Mouse (Mus musculus): Measurements from ENCODE around the gene Tlx1.

Gene Tlx1

GRCm38 (mm10) chr19:45153311-45154058, 3.0 kb downstream of the Tlx1 start:
- Histone ChIP-seq H3K36me3 (ENCODE audit: control insufficient read depth, insufficient read depth, low read length, poor library complexity, severe bottlenecking) (no peaks in the 10 kb centered on the region), H3K27me3 (ENCODE audit: control insufficient read depth, insufficient read depth, low read length, poor library complexity, severe bottlenecking) (no peaks in the 10 kb centered on the region)
- no peak for DNase-seq (ENCODE audit: low read depth, low spot score)

GRCm38 (mm10) chr19:45154059-45154386, 3.5 kb downstream of the Tlx1 start:
- Histone ChIP-seq H3K36me3 (ENCODE audit: control insufficient read depth, insufficient read depth, low read length, poor library complexity, severe bottlenecking) (no peaks in the 10 kb centered on the region), H3K27me3 (ENCODE audit: control insufficient read depth, insufficient read depth, low read length, poor library complexity, severe bottlenecking) (no peaks in the 10 kb centered on the region; the same call in 1 of the 2 replicates)
- DNase-seq (ENCODE audit: low read depth, low spot score): no peak

- H3K27me3 ChIP-seq (ENCODE audit: control insufficient read depth, insufficient read depth, low read length, poor library complexity, severe bottlenecking): no peaks in the 10 kb centered on the region; the same call in 1 of the 2 replicates
- H3K36me3 ChIP-seq (ENCODE audit: control insufficient read depth, insufficient read depth, low read length, poor library complexity, severe bottlenecking): no peaks in the 10 kb centered on the region
Measured at GRCm38 (mm10) chr19:45154521-45154920, 4.0 kb downstream of the Tlx1 start.

GRCm38 (mm10) chr19:45155141-45155790, 4.8 kb downstream of the Tlx1 start:
- Histone ChIP-seq H3K27me3 (ENCODE audit: control insufficient read depth, insufficient read depth, low read length, poor library complexity, severe bottlenecking) (peaks cover 2% of the 10 kb centered on the region), H3K36me3 (ENCODE audit: control insufficient read depth, insufficient read depth, low read length, poor library complexity, severe bottlenecking) (no peaks in the 10 kb centered on the region)
- no peak for DNase-seq (ENCODE audit: low read depth, low spot score)

More at GRCm38 (mm10) chr19:45154521-45154920, 4.0 kb downstream of the Tlx1 start:
- no peak for DNase-seq (ENCODE audit: low read depth, low spot score)

GRCm38 (mm10) chr19:45155791-45156186, 5.3 kb downstream of the Tlx1 start:
- H3K27me3 ChIP-seq (ENCODE audit: control insufficient read depth, insufficient read depth, low read length, poor library complexity, severe bottlenecking): peaks cover 2% of the 10 kb centered on the region
- no peaks in the 10 kb centered on the region for H3K36me3 ChIP-seq (ENCODE audit: control insufficient read depth, insufficient read depth, low read length, poor library complexity, severe bottlenecking)
- DNase-seq (ENCODE audit: low read depth, low spot score): no peak

GRCm38 (mm10) chr19:45156381-45156780, 5.9 kb downstream of the Tlx1 start:
- Histone ChIP-seq H3K27me3 (ENCODE audit: control insufficient read depth, insufficient read depth, low read length, poor library complexity, severe bottlenecking) (peaks cover 2% of the 10 kb centered on the region), H3K36me3 (ENCODE audit: control insufficient read depth, insufficient read depth, low read length, poor library complexity, severe bottlenecking) (no peaks in the 10 kb centered on the region)
- DNase-seq (ENCODE audit: low read depth, low spot score): no peak

- DNase-seq (ENCODE audit: low read depth, low spot score): no peak
- Histone ChIP-seq H3K36me3 (ENCODE audit: control insufficient read depth, insufficient read depth, low read length, poor library complexity, severe bottlenecking) (no peaks in the 10 kb centered on the region), H3K27me3 (ENCODE audit: control insufficient read depth, insufficient read depth, low read length, poor library complexity, severe bottlenecking) (peaks cover 2% of the 10 kb centered on the region)
Measured at GRCm38 (mm10) chr19:45158201-45158600, 7.7 kb downstream of the Tlx1 start.

- H3K27me3 ChIP-seq (ENCODE audit: control insufficient read depth, insufficient read depth, low read length, poor library complexity, severe bottlenecking): peaks cover 2% of the 10 kb centered on the region
- no peaks in the 10 kb centered on the region for H3K36me3 ChIP-seq (ENCODE audit: control insufficient read depth, insufficient read depth, low read length, poor library complexity, severe bottlenecking)
- DNase-seq (ENCODE audit: low read depth, low spot score): no peak
Measured at GRCm38 (mm10) chr19:45158896-45159295, 8.4 kb downstream of the Tlx1 start.

GRCm38 (mm10) chr19:45159491-45159890, 9.0 kb downstream of the Tlx1 start:
- H3K36me3 ChIP-seq (ENCODE audit: control insufficient read depth, insufficient read depth, low read length, poor library complexity, severe bottlenecking): no peaks in the 10 kb centered on the region
- H3K27me3 ChIP-seq (ENCODE audit: control insufficient read depth, insufficient read depth, low read length, poor library complexity, severe bottlenecking): peaks cover 2% of the 10 kb centered on the region
- no peak for DNase-seq (ENCODE audit: low read depth, low spot score)

- no peaks in the 10 kb centered on the region for H3K36me3 ChIP-seq (ENCODE audit: control insufficient read depth, insufficient read depth, low read length, poor library complexity, severe bottlenecking)
- no peak for DNase-seq (ENCODE audit: low read depth, low spot score)
- peaks cover 2% of the 10 kb centered on the region for H3K27me3 ChIP-seq (ENCODE audit: control insufficient read depth, insufficient read depth, low read length, poor library complexity, severe bottlenecking)
Measured at GRCm38 (mm10) chr19:45159991-45160390, 9.5 kb downstream of the Tlx1 start.

- DNase-seq (ENCODE audit: low read depth, low spot score): no peak
- Histone ChIP-seq H3K36me3 (ENCODE audit: control insufficient read depth, insufficient read depth, low read length, poor library complexity, severe bottlenecking) (no peaks in the 10 kb centered on the region), H3K27me3 (ENCODE audit: control insufficient read depth, insufficient read depth, low read length, poor library complexity, severe bottlenecking) (peaks cover 2% of the 10 kb centered on the region)
Measured at GRCm38 (mm10) chr19:45160523-45160922, 10.0 kb downstream of the Tlx1 start.

GRCm38 (mm10) chr19:45161093-45161492, 10.6 kb downstream of the Tlx1 start:
- peaks cover 2% of the 10 kb centered on the region for H3K27me3 ChIP-seq (ENCODE audit: control insufficient read depth, insufficient read depth, low read length, poor library complexity, severe bottlenecking)
- DNase-seq (ENCODE audit: low read depth, low spot score): peak; percentile 79
- H3K36me3 ChIP-seq (ENCODE audit: control insufficient read depth, insufficient read depth, low read length, poor library complexity, severe bottlenecking): no peaks in the 10 kb centered on the region

GRCm38 (mm10) chr19:45162181-45162580, 11.7 kb downstream of the Tlx1 start:
- no peak for DNase-seq (ENCODE audit: low read depth, low spot score)

GRCm38 (mm10) chr19:45162871-45163270, 12.4 kb downstream of the Tlx1 start:
- H3K36me3 ChIP-seq (ENCODE audit: control insufficient read depth, insufficient read depth, low read length, poor library complexity, severe bottlenecking): no peaks in the 10 kb centered on the region
- H3K27me3 ChIP-seq (ENCODE audit: control insufficient read depth, insufficient read depth, low read length, poor library complexity, severe bottlenecking): peaks cover 2% of the 10 kb centered on the region
- no peak for DNase-seq (ENCODE audit: low read depth, low spot score)

More at GRCm38 (mm10) chr19:45162181-45162580, 11.7 kb downstream of the Tlx1 start:
- H3K27me3 ChIP-seq (ENCODE audit: control insufficient read depth, insufficient read depth, low read length, poor library complexity, severe bottlenecking): peaks cover 2% of the 10 kb centered on the region
- no peaks in the 10 kb centered on the region for H3K36me3 ChIP-seq (ENCODE audit: control insufficient read depth, insufficient read depth, low read length, poor library complexity, severe bottlenecking)

- H3K36me3 ChIP-seq (ENCODE audit: control insufficient read depth, insufficient read depth, low read length, poor library complexity, severe bottlenecking): no peaks in the 10 kb centered on the region
- no peaks in the 10 kb centered on the region for H3K27me3 ChIP-seq (ENCODE audit: control insufficient read depth, insufficient read depth, low read length, poor library complexity, severe bottlenecking)
Measured at GRCm38 (mm10) chr19:45170451-45170850, 20.0 kb downstream of the Tlx1 start.

More at GRCm38 (mm10) chr19:45170451-45170850, 20.0 kb downstream of the Tlx1 start:
- no peak for DNase-seq (ENCODE audit: low read depth, low spot score)
